Mouse (Mus musculus) MEL (cell line): ENCODE data around the gene Dpep2nb.

Experiments used
- CTCF ChIP-seq, 3 experiments: IDR thresholded peaks in 2 of 3; conservative IDR thresholded peaks in 1 of 3; 2 replicates each; pipeline ENCODE4 v1.5.1; 2011 to 2012; ENCODE audit warnings: low read length in 3 of 3, low read depth in 2 of 3, mild to moderate bottlenecking in 2 of 3, improper control_type of control experiment in 1 of 3, inconsistent platforms in 1 of 3, mixed read lengths in 1 of 3, moderate library complexity in 1 of 3; ENCODE audit not compliant: control insufficient read depth in 1 of 3, insufficient read depth in 1 of 3, poor library complexity in 1 of 3, severe bottlenecking in 1 of 3
- GABPA ChIP-seq: IDR thresholded peaks from 2 replicates; pipeline ENCODE4 v1.6.1; 2012; ENCODE audit warnings: low read depth, mild to moderate bottlenecking, inconsistent platforms, low read length, improper control_type of control experiment, moderate library complexity
- MAFK ChIP-seq: IDR thresholded peaks from 2 replicates; pipeline ENCODE4 v1.6.1; 2011; ENCODE audit warnings: low read depth, mild to moderate bottlenecking, low read length, improper control_type of control experiment, borderline replicate concordance

GRCm38 (mm10) chr8:106040218-106040617, 34.4 kb upstream of the Dpep2nb start:
- TF ChIP-seq CTCF (IDR thresholded peaks at IDR 0.05 in 2 of 3, conservative IDR thresholded peaks at IDR 0.05 in 1 of 3; ENCODE audit: control insufficient read depth in 1 of 3, insufficient read depth in 1 of 3, low read depth in 2 of 3, low read length in 3 of 3, poor library complexity in 1 of 3, severe bottlenecking in 1 of 3) (no peak; a peak in 1 of 6 replicates), GABPA (no peak), MAFK (no peak)
